Mouse (Mus musculus) lung, postnatal 0 days (tissue): ENCODE results near the gene Ptch1. TPM values are rescaled to one million over a fixed set of nuclear protein-coding genes. Genes with fewer than 3 reads are reported as not detected.
A peak's percentile ranks its signal among the peaks of the same experiment; 100 is the strongest.

Experiments
- ATAC-seq: fragments of 200-750 bp; cut with Nextera tagmentation; 2 replicates; pipeline ENCODE4 v1.8.0; 2017; ENCODE audit warnings: moderate library complexity
- DNase-seq: peaks from one replicate; pipeline ENCODE4 v3.0.0-alpha.2; 2016; ENCODE audit warnings: low spot score
- H3K27ac ChIP-seq: fragments of 300-500 bp; sonication (generic); 2 replicates; pipeline ENCODE4 v1.5.1; 2014; ENCODE audit warnings: antibody characterized with exemption, mild to moderate bottlenecking, low read length, mixed read lengths
- H3K27me3 ChIP-seq: fragments of 300-500 bp; sonication (generic); replicated peaks from 2 replicates; pipeline ENCODE4 v1.6.1; 2014; ENCODE audit warnings: low read length, mixed read lengths; ENCODE audit not compliant: insufficient read depth
- H3K36me3 ChIP-seq: fragments of 300-500 bp; sonication (generic); 2 replicates; pipeline ENCODE4 v1.6.1; 2014; ENCODE audit warnings: low read length, mixed read lengths; ENCODE audit not compliant: insufficient read depth
- H3K4me1 ChIP-seq: fragments of 300-500 bp; sonication (generic); 2 replicates; pipeline ENCODE4 v1.6.1; 2014; ENCODE audit warnings: antibody characterized with exemption, low read depth, low read length, mixed read lengths; ENCODE audit not compliant: insufficient read depth
- H3K4me2 ChIP-seq: fragments of 300-500 bp; sonication (generic); replicated peaks from 2 replicates; pipeline ENCODE4 v1.6.1; 2014; ENCODE audit warnings: low read depth, mild to moderate bottlenecking, low read length, moderate library complexity, mixed read lengths
- H3K4me3 ChIP-seq: fragments of 300-500 bp; sonication (generic); 2 replicates; pipeline ENCODE4 v1.5.1; 2014; ENCODE audit warnings: low read depth, low read length
- H3K9ac ChIP-seq: fragments of 300-500 bp; sonication (generic); replicated peaks from 2 replicates; pipeline ENCODE4 v1.6.1; 2014; ENCODE audit warnings: low read depth, mild to moderate bottlenecking
- H3K9me3 ChIP-seq: fragments of 300-500 bp; sonication (generic); 2 replicates; pipeline ENCODE4 v1.6.1; 2016; ENCODE audit warnings: low read length, mixed read lengths
- CTCF ChIP-seq: IDR thresholded peaks from 2 replicates; pipeline ENCODE4 v1.5.1; 2016; ENCODE audit warnings: antibody characterized with exemption, mild to moderate bottlenecking
- EP300 ChIP-seq: IDR thresholded peaks from 2 replicates; pipeline ENCODE4 v1.6.1; 2016; ENCODE audit warnings: antibody characterized with exemption, mild to moderate bottlenecking, control low read depth
- WGBS: fragments of 180-500 bp; shearing (Covaris S2); extraction: QIAGEN DNeasy Blood & Tissue Kit; methylation state at CpG from one replicate; pipeline ENCODE4 v1.1.7; 2014; 5-methylcytosine and 5-hydroxymethylcytosine counted together
- polyA plus RNA-seq: library from polyadenylated mRNA; unstranded; fragments of >200 nt; fragmentation: Nextera tagmentation; extraction: Ambion mirVana; gene quantifications from 2 replicates; pipeline ENCODE4 v1.2.1, GENCODE M21; 2015

Ptch1 gene
- polyA plus RNA-seq, 1 experiment from 2014 or later: 15.2 TPM

- Histone ChIP-seq H3K4me1 (no peaks in the 10 kb centered on the region), H3K27me3 (no peaks in the 10 kb centered on the region), H3K36me3 (peaks cover 49% of the 10 kb centered on the region), H3K4me2 (no peak overlapping the region), H3K27ac (no peak overlapping the region), H3K9ac (no peak overlapping the region), H3K9me3 (no peaks in the 10 kb centered on the region), H3K4me3 (no peak overlapping the region)
- TF ChIP-seq CTCF: no peak
- ATAC-seq (no peak), DNase-seq (no peak)
- 46% methylated on average over 5 of the region's 5 CpGs for WGBS
Observed at GRCm38 (mm10) chr13:63515542-63515941, 57.9 kb downstream of the Ptch1 start.

GRCm38 (mm10) chr13:63514931-63515360 is 58.5 kb downstream of the Ptch1 start:
- H3K27me3 ChIP-seq: no peaks in the 10 kb centered on the region
- H3K9ac ChIP-seq: no peak overlapping the region
- DNase-seq (no peak), ATAC-seq (peak; percentile 56)
- H3K4me3 ChIP-seq: no peak overlapping the region
- no peaks in the 10 kb centered on the region for H3K9me3 ChIP-seq
- no peak overlapping the region for H3K4me2 ChIP-seq
- TF ChIP-seq EP300 (0 out of 2 replicates have a peak, but pooled peaks have one; percentile 2), CTCF (no peak)
- 0 out of 2 replicates have a peak overlapping the region, but pooled peaks have one; percentile 26 for H3K27ac ChIP-seq
- peaks cover 54% of the 10 kb centered on the region for H3K36me3 ChIP-seq
- H3K4me1 ChIP-seq: no peaks in the 10 kb centered on the region
- WGBS: 54% methylated on average over 8 of the region's 8 CpGs

GRCm38 (mm10) chr13:63513374-63514098 is 59.9 kb downstream of the Ptch1 start:
- H3K36me3 ChIP-seq: peaks cover 43% of the 10 kb centered on the region
- H3K9ac ChIP-seq: no peak overlapping the region
- no peak overlapping the region for H3K27ac ChIP-seq
- 61% methylated on average over 26 of the region's 26 CpGs for WGBS
- H3K27me3 ChIP-seq: no peaks in the 10 kb centered on the region
- H3K4me2 ChIP-seq: no peak overlapping the region
- H3K4me3 ChIP-seq: no peak overlapping the region
- TF ChIP-seq CTCF (no peak), EP300 (no peak)
- peak; percentile 41 for ATAC-seq
- no peak for DNase-seq
- H3K4me1 ChIP-seq: no peaks in the 10 kb centered on the region
- H3K9me3 ChIP-seq: no peaks in the 10 kb centered on the region

GRCm38 (mm10) chr13:63512411-63512810 is 61.0 kb downstream of the Ptch1 start:
- 57% methylated on average over 6 of the region's 6 CpGs for WGBS
- ATAC-seq: no peak
- no peak overlapping the region for H3K4me2 ChIP-seq
- peaks cover 32% of the 10 kb centered on the region for H3K36me3 ChIP-seq
- DNase-seq: no peak
- H3K4me3 ChIP-seq: no peak overlapping the region
- no peak overlapping the region for H3K9ac ChIP-seq
- no peak overlapping the region for H3K27ac ChIP-seq
- no peaks in the 10 kb centered on the region for H3K27me3 ChIP-seq
- TF ChIP-seq CTCF (no peak), EP300 (no peak)
- no peaks in the 10 kb centered on the region for H3K4me1 ChIP-seq
- no peaks in the 10 kb centered on the region for H3K9me3 ChIP-seq

- 57% methylated on average over 5 of the region's 5 CpGs for WGBS
Observed at GRCm38 (mm10) chr13:63507821-63508220, 65.6 kb downstream of the Ptch1 start.

GRCm38 (mm10) chr13:63507001-63507556 is 66.3 kb downstream of the Ptch1 start:
- Histone ChIP-seq H3K27me3 (no peaks in the 10 kb centered on the region), H3K27ac (peak overlapping the region; percentile 48; the same call in 1 of the 2 replicates), H3K4me1 (no peaks in the 10 kb centered on the region), H3K4me2 (no peak overlapping the region), H3K4me3 (no peak overlapping the region), H3K9me3 (no peaks in the 10 kb centered on the region), H3K36me3 (peaks cover 23% of the 10 kb centered on the region; the same call in 1 of the 2 replicates), H3K9ac (no peak overlapping the region)
- WGBS: 66% methylated on average over 6 of the region's 6 CpGs
- TF ChIP-seq CTCF: no peak
- peak; percentile 46; the same call in 1 of the 2 replicates for TF ChIP-seq EP300
- ATAC-seq: peak; percentile 85
- peak; percentile 89 for DNase-seq

More at GRCm38 (mm10) chr13:63507821-63508220, 65.6 kb downstream of the Ptch1 start:
- no peak overlapping the region for H3K4me2 ChIP-seq
- no peaks in the 10 kb centered on the region for H3K9me3 ChIP-seq
- H3K36me3 ChIP-seq: peaks cover 23% of the 10 kb centered on the region; the same call in 1 of the 2 replicates
- no peak overlapping the region for H3K4me3 ChIP-seq
- H3K9ac ChIP-seq: no peak overlapping the region
- DNase-seq (no peak), ATAC-seq (no peak; the same call in 1 of the 2 replicates)
- no peaks in the 10 kb centered on the region for H3K4me1 ChIP-seq
- TF ChIP-seq EP300: no peak
- TF ChIP-seq CTCF: peak; percentile 42
- H3K27me3 ChIP-seq: no peaks in the 10 kb centered on the region
- H3K27ac ChIP-seq: no peak overlapping the region
